Mouse (Mus musculus): Measurements from ENCODE around the gene Arhgap15. TPM values are rescaled to one million over a fixed set of nuclear protein-coding genes. Genes with fewer than 3 reads are reported as not detected.

Gene Arhgap15
- total and polyA plus RNA-seq, 3 experiments: 0.39 to 1.2 (median 0.70) TPM

GRCm38 (mm10) chr2:44419547-44420225, 671.1 kb downstream of the Arhgap15 start:
- H3K27ac ChIP-seq: no peak overlapping the region
- no peaks in the 10 kb centered on the region for H3K27me3 ChIP-seq (ENCODE audit: control insufficient read depth, insufficient read depth, low read length)
- WGBS: 94% methylated on average over 4 of the region's 4 CpGs
- no peaks in the 10 kb centered on the region for H3K36me3 ChIP-seq (ENCODE audit: control insufficient read depth, insufficient read depth, low read length)
- H3K4me1 ChIP-seq (ENCODE audit: control insufficient read depth, insufficient read depth, low read length): no peaks in the 10 kb centered on the region
- intact Hi-C loops (cut with DNase I): no loop called here
- no peak for TF ChIP-seq CTCF (IDR thresholded peaks at IDR 0.05)
- TF ChIP-seq POLR2A (IDR thresholded peaks at IDR 0.05; ENCODE audit: insufficient read depth, low read depth, low read length): no peak
- TF ChIP-seq EP300 (IDR thresholded peaks at IDR 0.05; ENCODE audit: insufficient read depth, low read depth, low read length): no peak
- H3K4me3 ChIP-seq: no peak overlapping the region
- no peak for DNase-seq
- H3K9ac ChIP-seq (ENCODE audit: low read depth, low read length): no peak overlapping the region
- no peaks in the 10 kb centered on the region for H3K79me2 ChIP-seq (replicated peaks; ENCODE audit: control insufficient read depth, insufficient read depth, low read length)

- Histone ChIP-seq H3K79me2 (replicated peaks; ENCODE audit: control insufficient read depth, insufficient read depth, low read length) (no peaks in the 10 kb centered on the region), H3K4me1 (ENCODE audit: control insufficient read depth, insufficient read depth, low read length) (no peaks in the 10 kb centered on the region), H3K9ac (ENCODE audit: low read depth, low read length) (no peak overlapping the region), H3K4me3 (no peak overlapping the region), H3K36me3 (ENCODE audit: control insufficient read depth, insufficient read depth, low read length) (no peaks in the 10 kb centered on the region), H3K27me3 (ENCODE audit: control insufficient read depth, insufficient read depth, low read length) (no peaks in the 10 kb centered on the region), H3K27ac (no peak overlapping the region)
- 89% methylated on average over 9 of the region's 9 CpGs for WGBS
- intact Hi-C loops (cut with DNase I): no loop called here
- no peak for TF ChIP-seq CTCF (IDR thresholded peaks at IDR 0.05)
- no peak for TF ChIP-seq POLR2A (IDR thresholded peaks at IDR 0.05; ENCODE audit: insufficient read depth, low read depth, low read length)
- TF ChIP-seq EP300 (IDR thresholded peaks at IDR 0.05; ENCODE audit: insufficient read depth, low read depth, low read length): no peak
- DNase-seq: no peak
These were observed 681.9 kb downstream of the Arhgap15 start for GRCm38 (mm10) chr2:44430521-44430920.

- H3K27me3 ChIP-seq (ENCODE audit: control insufficient read depth, insufficient read depth, low read length): no peaks in the 10 kb centered on the region
- H3K4me1 ChIP-seq (ENCODE audit: control insufficient read depth, insufficient read depth, low read length): no peaks in the 10 kb centered on the region
- intact Hi-C loops (cut with DNase I): no loop called here
- no peak for DNase-seq
- no peak overlapping the region for H3K27ac ChIP-seq
- 74% methylated on average over 5 of the region's 5 CpGs for WGBS
- TF ChIP-seq CTCF (IDR thresholded peaks at IDR 0.05) (no peak), POLR2A (IDR thresholded peaks at IDR 0.05; ENCODE audit: insufficient read depth, low read depth, low read length) (no peak), EP300 (IDR thresholded peaks at IDR 0.05; ENCODE audit: insufficient read depth, low read depth, low read length) (no peak)
- no peak overlapping the region for H3K9ac ChIP-seq (ENCODE audit: low read depth, low read length)
- no peaks in the 10 kb centered on the region for H3K79me2 ChIP-seq (replicated peaks; ENCODE audit: control insufficient read depth, insufficient read depth, low read length)
- H3K4me3 ChIP-seq: no peak overlapping the region
- no peaks in the 10 kb centered on the region for H3K36me3 ChIP-seq (ENCODE audit: control insufficient read depth, insufficient read depth, low read length)
These were observed 688.0 kb downstream of the Arhgap15 start for GRCm38 (mm10) chr2:44436652-44437051.

- intact Hi-C loops (cut with DNase I): no loop called here
- Histone ChIP-seq H3K4me3 (no peak overlapping the region), H3K36me3 (ENCODE audit: control insufficient read depth, insufficient read depth, low read length) (no peaks in the 10 kb centered on the region), H3K4me1 (ENCODE audit: control insufficient read depth, insufficient read depth, low read length) (no peaks in the 10 kb centered on the region), H3K9ac (ENCODE audit: low read depth, low read length) (no peak overlapping the region), H3K79me2 (replicated peaks; ENCODE audit: control insufficient read depth, insufficient read depth, low read length) (no peaks in the 10 kb centered on the region), H3K27me3 (ENCODE audit: control insufficient read depth, insufficient read depth, low read length) (no peaks in the 10 kb centered on the region), H3K27ac (no peak overlapping the region)
- no peak for DNase-seq
- no peak for TF ChIP-seq EP300 (IDR thresholded peaks at IDR 0.05; ENCODE audit: insufficient read depth, low read depth, low read length)
- no peak for TF ChIP-seq CTCF (IDR thresholded peaks at IDR 0.05)
- WGBS: 71% methylated on average over 8 of the region's 8 CpGs
These were observed 689.0 kb downstream of the Arhgap15 start for GRCm38 (mm10) chr2:44437496-44438057.

DNA sequence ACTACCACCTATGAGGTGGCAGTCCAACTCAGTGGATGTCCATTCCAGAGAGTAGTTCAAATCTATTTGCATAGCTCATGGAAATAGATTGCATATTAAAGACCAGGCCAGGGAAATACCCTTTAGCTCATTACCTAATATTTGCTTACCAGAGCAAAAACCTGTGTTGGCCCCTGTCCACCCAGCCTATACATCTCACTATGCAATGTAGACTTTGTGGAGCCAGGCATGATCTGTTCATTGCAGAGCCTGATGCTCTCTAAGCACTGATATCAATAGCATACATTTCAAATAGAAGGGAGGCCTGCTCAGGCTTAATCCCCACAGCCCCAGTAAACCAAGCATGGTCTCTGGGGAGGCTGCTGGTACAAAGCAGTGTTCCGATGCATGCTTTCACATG, 689.4 kb downstream of the Arhgap15 start:
- Histone ChIP-seq H3K36me3 (ENCODE audit: control insufficient read depth, insufficient read depth, low read length) (no peaks in the 10 kb centered on the region), H3K27ac (no peak overlapping the region), H3K9ac (ENCODE audit: low read depth, low read length) (no peak overlapping the region), H3K79me2 (replicated peaks; ENCODE audit: control insufficient read depth, insufficient read depth, low read length) (no peaks in the 10 kb centered on the region), H3K27me3 (ENCODE audit: control insufficient read depth, insufficient read depth, low read length) (no peaks in the 10 kb centered on the region), H3K4me3 (no peak overlapping the region), H3K4me1 (ENCODE audit: control insufficient read depth, insufficient read depth, low read length) (no peaks in the 10 kb centered on the region)
- intact Hi-C loops (cut with DNase I): no loop called here
- no peak for DNase-seq
- TF ChIP-seq EP300 (IDR thresholded peaks at IDR 0.05; ENCODE audit: insufficient read depth, low read depth, low read length) (no peak), CTCF (IDR thresholded peaks at IDR 0.05) (no peak), POLR2A (IDR thresholded peaks at IDR 0.05; ENCODE audit: insufficient read depth, low read depth, low read length) (no peak)
- 93% methylated on average over 1 of the region's 1 CpGs for WGBS

GRCm38 (mm10) chr2:44444938-44445337, 696.3 kb downstream of the Arhgap15 start:
- intact Hi-C loops (cut with DNase I): no loop called here
- Histone ChIP-seq H3K4me1 (ENCODE audit: control insufficient read depth, insufficient read depth, low read length) (no peaks in the 10 kb centered on the region), H3K79me2 (replicated peaks; ENCODE audit: control insufficient read depth, insufficient read depth, low read length) (no peaks in the 10 kb centered on the region), H3K27me3 (ENCODE audit: control insufficient read depth, insufficient read depth, low read length) (no peaks in the 10 kb centered on the region), H3K36me3 (ENCODE audit: control insufficient read depth, insufficient read depth, low read length) (no peaks in the 10 kb centered on the region), H3K4me3 (no peak overlapping the region), H3K27ac (no peak overlapping the region), H3K9ac (ENCODE audit: low read depth, low read length) (no peak overlapping the region)
- no peak for DNase-seq
- WGBS: 69% methylated on average over 2 of the region's 2 CpGs
- TF ChIP-seq EP300 (IDR thresholded peaks at IDR 0.05; ENCODE audit: insufficient read depth, low read depth, low read length) (no peak), CTCF (IDR thresholded peaks at IDR 0.05) (no peak), POLR2A (IDR thresholded peaks at IDR 0.05; ENCODE audit: insufficient read depth, low read depth, low read length) (no peak)

Other genes starting within 250 kb of the Arhgap15 start
- under 1 TPM in 1 of 2 experiments, not detected in 1; 0.14 TPM for gene Kynu, start 193.5 kb upstream of the Arhgap15 start, total RNA-seq (2021)
- 0.06 and 0.10 TPM in 2 replicates for gene Kynu, start 193.5 kb upstream of the Arhgap15 start, polyA plus RNA-seq (2012; rRNA removed)

Measured in heart, adult 2 months (tissue).